Mouse (Mus musculus) liver, adult (tissue): ENCODE results near the gene Ireb2.

Experiments used
- GATA4 ChIP-seq: IDR thresholded peaks from 2 replicates; pipeline ENCODE4 v1.6.1; 2014; ENCODE audit warnings: mild to moderate bottlenecking, low read length; ENCODE audit not compliant: insufficient replicate concordance

Gene Ireb2

GRCm38 (mm10) chr9:54863363-54864281 lies at the start of gene Ireb2:
Gene Ireb2 (plus strand): TSS chr9:54863789.
- TF ChIP-seq GATA4, result peak; percentile 31; the same call in 1 of the 2 replicates

DNA sequence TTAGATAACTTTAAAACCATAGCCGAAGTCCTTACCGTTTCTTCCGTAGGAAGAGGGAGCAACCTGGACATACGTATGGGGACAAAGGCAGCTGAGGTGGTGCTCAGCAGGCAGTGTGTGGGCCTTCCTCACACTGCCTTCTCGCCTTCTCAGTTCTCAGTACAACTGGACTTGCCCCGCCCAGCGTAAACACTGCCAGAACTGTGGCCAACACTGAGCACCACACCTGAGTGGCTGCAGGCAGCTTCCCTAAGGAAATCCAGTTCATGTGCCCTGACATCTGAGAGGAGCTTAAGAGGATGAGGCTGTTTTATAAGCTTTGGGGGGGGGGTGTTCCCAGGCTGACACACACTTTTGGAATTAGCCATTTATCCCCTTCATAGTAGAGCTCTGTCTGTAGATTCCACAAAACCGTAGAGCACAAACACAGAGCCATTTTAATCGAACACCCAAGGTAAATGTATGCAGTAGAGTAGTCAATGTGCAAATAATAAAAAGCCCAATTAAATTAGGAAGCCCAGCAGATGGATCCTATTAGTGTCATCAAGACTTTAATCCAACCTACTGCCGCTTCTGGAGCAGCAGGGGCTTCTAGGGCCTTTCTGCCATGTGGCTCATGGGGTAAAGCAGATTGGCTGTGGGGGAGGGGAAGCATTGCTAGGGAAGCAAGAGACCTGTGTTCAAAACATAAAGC lies 46.9 kb upstream of the Ireb2 start:
- TF ChIP-seq GATA4, result no peak

DNA sequence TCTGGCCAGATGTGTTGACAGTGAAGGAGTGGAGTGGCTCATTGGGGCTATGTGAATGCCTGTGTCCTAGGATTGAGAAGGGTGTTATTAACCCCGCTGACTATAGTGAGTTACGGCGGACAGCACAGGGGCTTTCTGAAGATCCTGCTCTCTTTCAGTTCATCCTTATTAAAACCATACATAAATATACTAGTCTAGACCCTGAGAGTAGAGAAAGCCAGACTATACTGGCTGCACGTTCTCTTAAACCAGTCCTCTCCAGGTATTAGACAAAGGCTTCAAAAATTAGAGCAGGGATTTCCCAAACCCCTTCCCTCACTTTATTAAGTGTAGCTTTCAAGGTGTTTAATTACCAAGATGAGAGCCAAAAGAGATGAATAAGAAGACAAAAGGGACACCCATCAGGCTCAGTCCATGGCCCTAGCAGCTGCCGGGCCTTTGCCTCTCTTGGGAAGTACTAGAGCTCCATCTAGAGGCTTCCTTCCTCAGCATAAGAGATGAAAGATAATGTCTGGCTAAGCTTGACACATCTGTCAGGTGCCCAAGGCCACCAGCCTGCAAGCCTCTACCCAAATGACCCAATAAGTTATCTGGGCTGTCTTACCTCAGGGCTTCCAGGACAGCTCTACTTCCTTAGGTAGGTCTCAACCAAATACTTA lies 42.0 kb upstream of the Ireb2 start:
- TF ChIP-seq GATA4, result no peak

DNA sequence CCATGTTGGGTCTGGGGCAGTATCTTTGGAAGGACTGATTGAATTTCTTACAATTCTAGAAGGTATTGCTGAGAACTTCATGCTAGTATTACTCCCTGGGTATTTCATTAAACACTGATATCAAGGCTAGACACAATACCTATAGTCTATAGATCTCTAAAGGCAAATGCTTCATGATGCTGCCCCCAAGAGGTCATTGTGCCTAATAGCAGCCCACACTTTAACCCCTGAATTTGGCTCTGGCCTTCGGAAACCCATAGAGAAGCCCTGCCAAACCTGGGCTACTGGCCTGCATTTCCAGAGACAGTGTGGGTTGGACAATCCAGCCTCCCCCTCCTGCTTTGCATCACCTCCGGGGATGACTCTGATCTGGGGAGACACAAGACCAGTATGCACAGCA lies 33.8 kb upstream of the Ireb2 start:
- TF ChIP-seq GATA4, result no peak

DNA sequence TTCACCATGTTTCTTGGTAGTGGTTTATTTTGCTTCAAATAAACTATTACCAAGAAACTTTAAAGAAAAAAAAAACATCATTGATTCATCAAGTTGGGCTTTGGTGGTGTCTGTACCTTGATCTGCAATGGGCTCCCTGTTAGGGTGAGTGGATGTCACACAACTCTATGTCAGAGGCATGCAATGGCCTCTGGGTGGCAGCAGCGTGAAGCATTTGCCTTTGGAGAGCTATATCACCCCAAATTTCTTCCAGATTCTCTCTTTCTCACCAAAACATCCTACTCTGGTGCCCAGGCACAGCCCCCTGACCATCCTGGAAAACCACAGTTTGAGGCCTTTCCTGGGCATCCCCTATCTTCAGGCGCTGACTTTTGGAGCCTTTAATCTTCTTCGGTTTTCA lies 33.0 kb upstream of the Ireb2 start:
- no peak for TF ChIP-seq GATA4

- TF ChIP-seq GATA4, result no peak
Measured at GRCm38 (mm10) chr9:54833831-54834230, 29.8 kb upstream of the Ireb2 start.

- TF ChIP-seq GATA4, result no peak
Measured at GRCm38 (mm10) chr9:54837835-54838234, 25.8 kb upstream of the Ireb2 start.

GRCm38 (mm10) chr9:54840145-54840544 lies 23.4 kb upstream of the Ireb2 start:
- no peak for TF ChIP-seq GATA4

DNA sequence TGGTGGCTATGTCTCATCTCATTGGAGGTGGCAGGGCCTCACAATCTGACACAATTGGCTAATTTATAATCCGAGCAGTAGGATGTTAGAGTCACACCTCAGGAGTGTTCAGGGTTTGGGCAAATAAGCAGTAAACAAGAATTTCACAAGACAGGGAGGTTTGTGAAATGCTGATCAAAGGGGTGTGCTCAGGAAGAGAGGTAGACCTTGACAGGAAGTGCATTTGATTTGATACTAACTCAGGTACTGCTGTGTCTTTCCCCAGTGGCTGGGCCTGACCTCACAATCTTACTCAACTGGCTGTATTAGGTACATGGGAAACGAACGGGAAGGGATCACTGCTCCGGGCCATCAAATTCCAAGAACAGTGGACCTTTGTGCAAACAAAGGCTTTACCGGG lies 21.3 kb upstream of the Ireb2 start:
- TF ChIP-seq GATA4, result no peak

- TF ChIP-seq GATA4, result no peak
Measured at GRCm38 (mm10) chr9:54843887-54844286, 19.7 kb upstream of the Ireb2 start.

GRCm38 (mm10) chr9:54844556-54845176 lies 18.9 kb upstream of the Ireb2 start:
- TF ChIP-seq GATA4, result no peak

DNA sequence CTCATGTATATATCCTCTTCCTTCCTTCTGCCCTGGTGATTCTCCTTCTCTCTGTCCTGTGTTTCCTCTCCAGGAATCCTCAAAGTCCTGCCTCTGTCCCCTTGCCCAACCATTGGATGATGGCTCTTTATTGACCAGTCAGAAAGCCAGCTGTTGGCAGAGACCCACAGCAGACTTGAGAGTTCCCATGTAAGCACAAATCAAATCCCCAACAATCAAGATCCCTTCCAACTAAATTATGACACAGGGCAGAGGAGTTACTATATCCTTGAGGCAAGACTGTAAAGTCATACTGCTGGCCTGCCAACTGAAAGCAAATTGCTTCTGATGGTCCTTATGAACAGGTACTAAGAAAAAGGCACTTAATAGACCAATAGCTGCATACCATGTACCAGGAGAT lies 15.4 kb upstream of the Ireb2 start:
- no peak for TF ChIP-seq GATA4

DNA sequence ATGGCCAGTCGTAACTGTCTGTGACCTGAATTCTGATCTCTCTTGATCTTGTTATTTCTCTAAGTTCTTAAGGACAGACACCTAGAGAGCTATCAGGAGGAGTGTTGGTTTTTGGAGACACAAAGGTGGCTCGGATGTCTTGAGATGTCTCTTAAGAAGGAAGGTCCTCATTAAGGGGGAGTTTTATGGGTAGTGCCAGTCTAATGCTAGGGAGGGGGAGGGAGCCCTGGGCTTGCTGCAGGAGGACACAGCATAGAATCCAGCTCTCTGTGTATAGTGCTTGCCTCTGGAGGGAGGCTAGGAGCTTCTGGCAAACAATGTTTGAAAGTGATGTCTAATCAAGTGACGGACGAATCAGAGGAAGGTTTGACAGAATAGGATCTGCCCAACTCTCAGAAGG lies 10.0 kb upstream of the Ireb2 start:
- TF ChIP-seq GATA4, result no peak

DNA sequence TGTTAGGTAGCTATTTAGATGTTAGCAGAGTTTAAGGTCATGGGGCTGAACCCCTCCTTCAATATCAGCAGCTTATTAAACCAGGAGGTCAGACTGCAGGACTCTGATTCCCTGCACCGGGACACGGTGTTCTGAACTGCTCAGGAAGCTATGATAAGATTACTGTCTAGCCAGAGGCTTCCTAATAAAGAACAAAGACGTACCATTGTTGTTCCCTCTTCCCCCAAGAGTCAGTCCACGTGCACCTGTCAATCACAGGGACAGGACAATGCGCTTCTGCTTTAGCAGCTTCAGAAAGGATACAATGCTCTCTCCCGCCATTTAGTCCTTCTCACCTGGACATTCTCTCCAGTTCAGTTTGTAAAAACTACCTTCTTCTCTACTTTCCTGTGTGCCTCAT lies 8.0 kb upstream of the Ireb2 start:
- TF ChIP-seq GATA4, result no peak

- TF ChIP-seq GATA4, result no peak
Measured at GRCm38 (mm10) chr9:54856121-54856520, 7.5 kb upstream of the Ireb2 start.
